Mouse (Mus musculus) midbrain, embryonic 16.5 days (tissue): ENCODE results near the gene Mcm8. TPM values are rescaled to one million over a fixed set of nuclear protein-coding genes. Genes with fewer than 3 reads are reported as not detected.
A peak's percentile ranks its signal among the peaks of the same experiment; 100 is the strongest.

Experiments
- ATAC-seq: fragments of 200-750 bp; cut with Nextera tagmentation; 2 replicates; pipeline ENCODE4 v1.8.0; 2017; ENCODE audit warnings: moderate TSS enrichment
- H3K27ac ChIP-seq: fragments of 300-500 bp; sonication (generic); 2 replicates; pipeline ENCODE4 v1.5.1; 2014; ENCODE audit warnings: mild to moderate bottlenecking, low read length, mixed read lengths
- H3K27me3 ChIP-seq: fragments of 300-500 bp; sonication (generic); 2 replicates; pipeline ENCODE4 v1.6.1; 2014; ENCODE audit warnings: low read depth, low read length, mixed read lengths; ENCODE audit not compliant: control insufficient read depth, insufficient read depth
- H3K36me3 ChIP-seq: fragments of 300-500 bp; sonication (generic); 2 replicates; pipeline ENCODE4 v1.6.1; 2014; ENCODE audit warnings: mild to moderate bottlenecking, low read length, moderate library complexity, mixed read lengths; ENCODE audit not compliant: control insufficient read depth, insufficient read depth
- H3K4me1 ChIP-seq: fragments of 300-500 bp; sonication (generic); 2 replicates; pipeline ENCODE4 v1.6.1; 2014; ENCODE audit warnings: mild to moderate bottlenecking, low read length, mixed read lengths; ENCODE audit not compliant: control insufficient read depth, insufficient read depth
- H3K4me2 ChIP-seq: fragments of 300-500 bp; sonication (generic); 2 replicates; pipeline ENCODE4 v1.6.1; 2014; ENCODE audit warnings: mild to moderate bottlenecking, low read length, mixed read lengths
- H3K4me3 ChIP-seq: fragments of 300-500 bp; sonication (generic); 2 replicates; pipeline ENCODE4 v1.5.1; 2014; ENCODE audit warnings: low read depth, mild to moderate bottlenecking, low read length, moderate library complexity, mixed read lengths
- H3K9ac ChIP-seq: fragments of 300-500 bp; sonication (generic); 2 replicates; pipeline ENCODE4 v1.6.1; 2014; ENCODE audit warnings: low read depth, low read length, mixed read lengths
- H3K9me3 ChIP-seq: fragments of 300-500 bp; sonication (generic); replicated peaks from 2 replicates; pipeline ENCODE4 v1.6.1; 2014; ENCODE audit warnings: mild to moderate bottlenecking, low read length, mixed read lengths; ENCODE audit not compliant: control insufficient read depth, poor library complexity, severe bottlenecking
- WGBS: fragments of 180-500 bp; shearing (Covaris S2); extraction: QIAGEN DNeasy Blood & Tissue Kit; methylation state at CpG from one replicate; pipeline ENCODE4 v1.1.7; 2014; 5-methylcytosine and 5-hydroxymethylcytosine counted together
- polyA plus RNA-seq: library from polyadenylated mRNA; unstranded; fragments of >200 nt; fragmentation: Nextera tagmentation; extraction: Ambion mirVana; gene quantifications from 2 replicates; pipeline ENCODE4 v1.2.1, GENCODE M21; 2015

Gene Mcm8
- polyA plus RNA-seq, 1 experiment from 2014 or later, result 5.9 TPM

DNA sequence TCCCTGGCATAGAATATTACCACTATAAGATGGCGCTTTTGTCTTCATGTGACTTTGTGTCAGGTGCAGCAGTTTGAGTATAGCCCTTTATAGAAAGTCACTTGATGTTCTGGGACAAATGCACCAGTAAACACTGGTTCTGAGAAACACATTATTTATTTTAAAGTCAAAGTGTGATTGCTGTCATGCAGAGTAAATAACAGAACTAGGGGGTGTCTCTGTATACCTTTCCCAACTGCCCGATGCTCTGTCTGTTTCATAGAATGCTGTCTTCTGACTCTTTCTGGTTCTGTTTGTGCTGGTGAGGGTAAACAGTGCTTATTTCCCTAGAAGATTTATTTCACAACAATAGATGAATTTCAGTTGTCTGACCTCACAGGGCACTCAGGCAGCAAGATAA, 47.4 kb downstream of the Mcm8 start:
- no peak overlapping the region for H3K4me3 ChIP-seq
- no peaks in the 10 kb centered on the region for H3K9me3 ChIP-seq
- no peaks in the 10 kb centered on the region for H3K4me1 ChIP-seq
- H3K27me3 ChIP-seq, result no peaks in the 10 kb centered on the region
- no peak overlapping the region for H3K27ac ChIP-seq
- no peak for ATAC-seq
- H3K4me2 ChIP-seq, result no peak overlapping the region
- 97% methylated on average over 2 of the region's 2 CpGs for WGBS
- H3K36me3 ChIP-seq, result peaks cover 18% of the 10 kb centered on the region
- no peak overlapping the region for H3K9ac ChIP-seq

DNA sequence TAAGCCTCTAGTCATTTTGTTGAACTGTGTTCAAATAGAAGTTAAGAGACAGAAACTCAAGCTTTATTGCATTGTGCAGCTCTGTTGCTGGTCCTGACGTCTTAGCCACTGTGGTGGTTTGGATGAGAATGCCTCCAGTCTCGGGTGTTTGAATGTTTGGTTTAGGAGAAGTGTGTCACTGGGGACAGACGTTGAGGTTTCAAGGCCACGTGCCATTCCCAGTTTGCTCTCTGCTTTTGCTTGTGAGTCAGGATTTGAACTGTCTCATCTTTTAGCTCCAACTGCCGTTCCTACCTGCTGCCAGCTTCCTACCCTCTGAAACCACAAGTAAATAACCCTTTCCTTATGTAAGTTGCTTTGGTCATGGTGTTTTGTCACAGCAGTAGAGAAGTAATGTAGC, 51.6 kb downstream of the Mcm8 start:
- H3K36me3 ChIP-seq, result peaks cover 18% of the 10 kb centered on the region
- H3K9me3 ChIP-seq, result no peaks in the 10 kb centered on the region
- no peak overlapping the region for H3K4me3 ChIP-seq
- no peaks in the 10 kb centered on the region for H3K4me1 ChIP-seq
- H3K27ac ChIP-seq, result no peak overlapping the region
- no peaks in the 10 kb centered on the region for H3K27me3 ChIP-seq
- no peak for ATAC-seq
- no peak overlapping the region for H3K9ac ChIP-seq
- WGBS, result 81% methylated on average over 5 of the region's 5 CpGs
- H3K4me2 ChIP-seq, result no peak overlapping the region

DNA sequence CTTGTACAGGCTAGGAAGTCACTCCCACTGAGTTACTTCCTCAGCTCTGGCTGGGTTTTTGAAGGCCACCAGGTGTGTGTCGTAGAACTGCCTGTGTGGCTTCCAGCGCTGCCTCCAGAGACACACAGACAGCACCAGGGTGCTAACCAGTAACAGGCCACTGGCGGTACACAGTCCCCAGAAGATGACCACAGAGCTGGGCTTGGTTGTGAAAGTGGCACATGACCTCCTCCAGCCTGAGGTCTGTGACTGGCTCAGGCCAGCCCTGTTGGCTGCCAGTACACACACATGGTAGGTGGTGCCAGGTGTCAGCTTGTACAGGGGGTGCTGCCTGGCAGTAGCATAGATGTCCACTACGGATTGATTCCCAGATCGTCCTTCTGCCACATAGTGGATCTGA, 53.7 kb downstream of the Mcm8 start:
- no peaks in the 10 kb centered on the region for H3K4me1 ChIP-seq
- no peaks in the 10 kb centered on the region for H3K27me3 ChIP-seq
- H3K9ac ChIP-seq, result no peak overlapping the region
- no peak for ATAC-seq
- H3K4me3 ChIP-seq, result no peak overlapping the region
- no peak overlapping the region for H3K27ac ChIP-seq
- H3K9me3 ChIP-seq, result no peaks in the 10 kb centered on the region
- peaks cover 14% of the 10 kb centered on the region for H3K36me3 ChIP-seq
- WGBS, result 93% methylated on average over 5 of the region's 5 CpGs
- no peak overlapping the region for H3K4me2 ChIP-seq

DNA sequence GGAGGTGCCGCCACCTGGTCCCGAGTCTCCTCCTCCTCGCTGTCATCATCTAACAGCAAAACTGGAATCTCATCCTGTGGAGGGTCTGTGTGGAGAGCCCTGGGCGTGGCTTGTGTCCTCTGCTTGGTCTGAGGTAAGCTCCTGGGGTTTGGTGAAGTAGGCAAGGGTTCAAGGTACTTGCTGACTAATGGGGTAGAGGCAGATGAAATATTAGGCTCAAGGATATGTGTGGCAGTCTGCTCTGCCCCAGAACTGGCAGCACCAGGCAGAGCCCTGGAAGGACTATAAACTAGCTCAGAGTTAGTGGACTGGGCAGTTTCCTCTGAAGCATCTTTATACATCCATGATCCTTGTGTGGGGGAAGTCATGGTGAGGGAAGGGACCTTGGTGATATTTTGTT, 54.3 kb downstream of the Mcm8 start:
- H3K9ac ChIP-seq, result no peak overlapping the region
- H3K9me3 ChIP-seq, result no peaks in the 10 kb centered on the region
- ATAC-seq, result no peak
- no peak overlapping the region for H3K27ac ChIP-seq
- peaks cover 11% of the 10 kb centered on the region for H3K36me3 ChIP-seq
- 78% methylated on average over 4 of the region's 4 CpGs for whole genome bisulfite sequencing
- no peak overlapping the region for H3K4me3 ChIP-seq
- H3K4me1 ChIP-seq, result no peaks in the 10 kb centered on the region
- no peaks in the 10 kb centered on the region for H3K27me3 ChIP-seq
- H3K4me2 ChIP-seq, result no peak overlapping the region

DNA sequence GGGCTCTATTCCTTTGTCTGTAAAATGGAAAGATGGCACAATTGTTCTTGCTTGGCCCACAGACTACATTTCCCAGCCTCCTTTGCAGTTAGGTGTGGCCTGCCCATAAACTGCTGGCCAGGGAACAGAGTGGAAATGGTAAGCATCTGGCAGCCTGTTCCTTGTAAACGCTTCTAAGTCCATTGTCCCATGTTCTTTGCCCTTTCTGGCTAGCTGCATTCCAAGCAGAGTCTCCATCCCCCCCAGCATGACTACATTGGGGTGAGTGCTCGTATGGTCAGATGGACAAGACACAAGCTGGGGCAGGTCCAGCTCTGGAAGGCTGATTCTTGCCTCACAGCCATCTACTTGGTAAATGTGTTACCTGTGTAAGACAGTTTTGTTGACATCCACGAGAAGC, 55.7 kb downstream of the Mcm8 start:
- no peaks in the 10 kb centered on the region for H3K27me3 ChIP-seq
- no peak overlapping the region for H3K4me2 ChIP-seq
- H3K4me3 ChIP-seq, result no peak overlapping the region
- H3K9me3 ChIP-seq, result no peaks in the 10 kb centered on the region
- no peak overlapping the region for H3K27ac ChIP-seq
- H3K36me3 ChIP-seq, result peaks cover 3% of the 10 kb centered on the region
- H3K9ac ChIP-seq, result no peak overlapping the region
- ATAC-seq, result no peak
- no peaks in the 10 kb centered on the region for H3K4me1 ChIP-seq
- WGBS, result 66% methylated on average over 3 of the region's 3 CpGs

DNA sequence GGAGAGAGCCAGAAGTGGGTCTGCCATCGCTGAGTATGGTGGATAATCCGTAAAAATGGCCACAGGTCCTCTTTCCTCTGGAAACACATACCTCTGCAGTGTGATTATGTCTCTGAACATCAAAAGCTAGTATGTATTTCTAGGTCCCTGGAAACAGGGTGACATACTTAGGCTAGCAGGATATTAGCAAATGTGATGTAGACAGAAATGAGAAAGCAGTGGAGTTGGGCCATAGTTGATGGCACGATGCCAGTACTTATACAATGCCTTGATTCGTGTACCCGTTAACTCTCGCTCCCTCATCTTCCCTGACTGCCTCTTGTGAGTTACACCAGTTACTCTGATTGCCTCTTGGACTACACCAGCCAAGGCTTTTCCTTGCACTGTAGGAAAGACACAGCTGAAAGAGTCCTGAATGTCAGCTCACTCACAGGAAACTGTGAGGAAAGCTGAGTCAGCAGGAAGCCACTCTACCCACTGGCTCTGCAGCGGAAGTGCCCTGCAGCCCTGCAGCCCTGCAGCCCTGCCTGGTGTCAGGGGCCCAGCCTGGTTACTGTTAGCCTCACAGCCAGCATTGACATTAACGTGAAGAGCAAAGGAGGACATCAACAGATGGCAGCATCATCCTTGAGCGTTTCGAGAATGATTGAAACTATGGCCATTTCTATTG, 57.9 kb downstream of the Mcm8 start:
- no peak for ATAC-seq
- WGBS, result 84% methylated on average over 10 of the region's 10 CpGs
- Histone ChIP-seq H3K27me3 (peaks cover 13% of the 10 kb centered on the region; the same call in 1 of the 2 replicates), H3K4me1 (no peaks in the 10 kb centered on the region), H3K4me2 (no peak overlapping the region), H3K4me3 (no peak overlapping the region), H3K9ac (no peak overlapping the region), H3K9me3 (no peaks in the 10 kb centered on the region), H3K27ac (no peak overlapping the region), H3K36me3 (no peaks in the 10 kb centered on the region)

DNA sequence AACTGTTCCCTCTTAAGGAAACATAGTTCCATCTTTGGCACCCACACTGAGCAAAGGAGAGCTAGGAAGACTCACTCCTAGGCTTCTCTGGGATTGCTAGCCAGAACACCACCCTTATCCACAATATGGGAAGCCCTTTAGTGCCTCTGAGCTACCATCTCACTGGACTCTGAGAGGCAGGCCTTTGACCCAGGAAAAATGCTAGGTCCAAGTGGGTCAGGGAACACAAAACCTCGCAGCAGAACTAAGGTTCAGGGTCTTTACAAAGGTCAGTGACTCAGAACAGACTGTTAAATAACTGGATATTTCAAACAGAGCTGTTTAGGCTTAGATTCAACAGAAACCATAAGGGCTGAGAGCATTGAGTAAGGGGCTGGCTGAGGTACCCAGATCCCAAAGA, 61.0 kb downstream of the Mcm8 start:
- H3K27ac ChIP-seq, result no peak overlapping the region
- ATAC-seq, result no peak
- H3K4me3 ChIP-seq, result no peak overlapping the region
- H3K4me1 ChIP-seq, result peaks cover 6% of the 10 kb centered on the region; the same call in 1 of the 2 replicates
- H3K4me2 ChIP-seq, result no peak overlapping the region
- peaks cover 28% of the 10 kb centered on the region for H3K27me3 ChIP-seq
- H3K36me3 ChIP-seq, result no peaks in the 10 kb centered on the region
- H3K9me3 ChIP-seq, result no peaks in the 10 kb centered on the region
- 65% methylated on average over 1 of the region's 1 CpGs for WGBS
- no peak overlapping the region for H3K9ac ChIP-seq

DNA sequence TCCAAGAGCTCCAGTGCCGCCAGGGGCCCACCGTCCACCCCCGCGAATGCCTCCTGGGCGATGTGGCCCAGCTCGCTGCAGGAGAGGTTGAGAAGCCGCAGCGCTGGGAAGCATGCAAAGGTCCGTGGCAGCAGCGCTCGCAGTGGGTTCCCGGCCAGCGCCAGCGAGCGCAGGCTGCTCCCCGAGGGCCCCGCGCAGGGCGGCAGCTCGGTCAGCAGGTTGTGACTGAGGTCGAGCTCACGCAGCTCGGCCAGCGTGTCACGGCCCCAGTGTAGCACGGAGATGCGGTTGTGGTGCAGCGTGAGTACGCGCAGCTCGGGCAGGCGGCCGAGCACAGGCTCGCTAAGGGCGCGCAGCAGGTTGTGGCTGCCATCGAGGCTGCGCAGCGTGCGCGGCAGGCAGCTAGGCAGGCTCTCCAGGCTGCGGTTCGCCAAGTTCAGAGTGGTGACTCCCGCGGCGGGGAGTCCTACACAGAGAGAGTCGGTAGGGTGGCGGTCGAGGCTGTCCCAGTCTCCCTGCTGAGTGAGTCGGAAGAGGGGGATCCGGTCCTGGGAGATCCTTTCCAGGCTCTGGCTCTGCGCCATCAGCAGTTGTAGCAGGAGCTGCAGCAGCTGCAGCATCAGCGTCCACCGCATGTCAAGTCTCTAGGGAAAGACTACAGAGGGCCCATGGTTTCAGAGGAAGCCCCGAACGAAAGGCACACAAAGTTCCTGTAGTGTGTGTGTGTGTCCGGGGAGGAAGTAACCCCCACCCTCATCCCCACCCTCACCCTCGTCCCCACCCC, 63.5 kb downstream of the Mcm8 start:
- under 1% methylated on average over 58 of the region's 58 CpGs for WGBS
- H3K4me3 ChIP-seq, result peak overlapping the region; percentile 46
- H3K9ac ChIP-seq, result peak overlapping the region; percentile 68
- ATAC-seq, result peak; percentile 89
- no peak overlapping the region for H3K27ac ChIP-seq
- peaks cover 28% of the 10 kb centered on the region for H3K27me3 ChIP-seq
- H3K9me3 ChIP-seq, result no peaks in the 10 kb centered on the region
- peak overlapping the region; percentile 58 for H3K4me2 ChIP-seq
- peaks cover 6% of the 10 kb centered on the region; the same call in 1 of the 2 replicates for H3K4me1 ChIP-seq
- no peaks in the 10 kb centered on the region for H3K36me3 ChIP-seq
